In the genomic region with DNA sequence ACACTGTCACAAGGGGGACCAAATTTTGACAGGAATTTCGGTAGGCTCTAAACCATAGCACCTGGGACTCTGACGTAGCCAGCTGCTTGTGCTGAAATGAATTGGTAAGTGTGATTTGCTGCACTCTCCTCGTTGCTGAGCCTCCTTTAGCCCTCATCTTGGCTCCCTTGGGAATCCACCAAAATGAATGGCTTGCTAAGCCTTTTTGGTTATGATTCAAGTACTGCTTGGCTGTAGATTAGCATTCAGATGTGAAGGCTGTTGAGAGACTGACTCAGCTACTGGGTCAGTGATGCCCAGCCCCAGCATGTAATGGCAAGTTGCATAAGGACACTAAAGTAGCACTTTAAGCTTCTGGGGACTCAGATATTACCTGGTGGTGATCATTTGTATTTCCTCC, we compare ENCODE assay signal across 29 mouse cellular contexts. TPM values are rescaled to one million over a fixed set of nuclear protein-coding genes. Genes with fewer than 3 reads are reported as not detected.
DNase-seq lines count a peak whose midpoint lies in the region; ATAC-seq and TF ChIP-seq lines count a peak whose summit lies in the region.
"Had no signal": no experiment of that assay in that cellular context is flagged by ENCODE, and none has a peak within 500 bp of the region (broad histone marks: within the 10 kb centered on the region; RNA-seq: fewer than 3 reads in every experiment).

No protein-coding gene starts in this region.

- peak overlapping the region; percentile 40 for H3K27ac ChIP-seq in thymus, adult 2 months (ENCODE audit: control insufficient read depth, insufficient read depth, low read length)
- H3K27ac ChIP-seq in cerebellum, adult 2 months (ENCODE audit: insufficient read depth, low read length): no peak overlapping the region
- H3K27ac ChIP-seq: embryonic facial prominence, embryonic 13.5 days; forebrain, embryonic 13.5 days; heart, embryonic 13.5 days; hindbrain, embryonic 12.5 days; limb, embryonic 13.5 days; liver, embryonic 13.5 days; midbrain, embryonic 13.5 days; neural tube, embryonic 13.5 days had no signal

- TF ChIP-seq CTCF in thymus, adult 2 months (IDR thresholded peaks at IDR 0.05; ENCODE audit: borderline replicate concordance, control insufficient read depth, extremely low read depth, insufficient read depth, low read length, poor library complexity): no peak
- TF ChIP-seq CTCF in cerebellum, adult 2 months (IDR thresholded peaks at IDR 0.05; ENCODE audit: borderline replicate concordance, insufficient read depth, low read depth, low read length): no peak

- ATAC-seq in frontal cortex, adult (ENCODE audit: low TSS enrichment): peak; percentile 48
- ATAC-seq: forebrain, embryonic 13.5 days; midbrain, embryonic 13.5 days had no signal

- whole genome bisulfite sequencing in thymus, adult 2 months: 93% methylated on average over 3 of the region's 3 CpGs
- 64% methylated on average over 3 of the region's 3 CpGs for WGBS in cerebellum, adult 2 months

- no peak overlapping the region for H3K4me3 ChIP-seq in thymus, adult 2 months (ENCODE audit: control insufficient read depth, insufficient read depth, low read length)
- H3K4me3 ChIP-seq in cerebellum, adult 2 months (replicated peaks; ENCODE audit: insufficient read depth, low read depth, low read length): no peak overlapping the region
- H3K4me3 ChIP-seq: embryonic facial prominence, embryonic 13.5 days; erythroblast, embryonic 14.5 days; forebrain, embryonic 13.5 days; heart, embryonic 13.5 days; hindbrain, embryonic 12.5 days; limb, embryonic 13.5 days; liver, embryonic 13.5 days; midbrain, embryonic 13.5 days; myocyte; neural tube, embryonic 13.5 days; stomach, embryonic 15.5 days had no signal

- no peak for DNase-seq in frontal cortex, adult 2 months (ENCODE audit: extremely low spot score in 1 of 2, low spot score in 1 of 2)
- no peak for DNase-seq in thymus, adult 2 months
- no peak for DNase-seq in thymus, postnatal 0 days (ENCODE audit: low spot score)
- peak; percentile 39 for DNase-seq in fat pad, adult 2 months (ENCODE audit: extremely low read depth, low read depth, low spot score)
- no peak for DNase-seq in kidney, postnatal 14 days
- DNase-seq in cerebellum, adult 2 months: no peak
- DNase-seq in layer of hippocampus, adult 8-10 months (ENCODE audit: low spot score in 2 of 2): no peak
- DNase-seq: B cell, adult 2 months; cerebellum, adult 8-10 months; cerebellum, postnatal 36 days; embryo, embryonic 11 days; heart, postnatal 14 days; kidney, postnatal 36 days; liver, embryonic 13.5 days; lung, adult 2 months; lung, postnatal 14 days; retina, postnatal 1 day; right cerebral cortex, postnatal 25 days had no signal

- TF ChIP-seq POLR2A in thymus, adult 2 months (IDR thresholded peaks at IDR 0.05; ENCODE audit: control insufficient read depth, extremely low read depth, insufficient read depth, low read length, poor library complexity): no peak
- no peak for TF ChIP-seq POLR2A in cerebellum, adult 2 months (IDR thresholded peaks at IDR 0.05; ENCODE audit: borderline replicate concordance, insufficient read depth, low read length)

- peaks cover 54% of the 10 kb centered on the region for H3K4me1 ChIP-seq in thymus, adult 2 months (replicated peaks; ENCODE audit: control insufficient read depth, insufficient read depth, low read length)
- no peaks in the 10 kb centered on the region for H3K4me1 ChIP-seq in cerebellum, adult 2 months (ENCODE audit: control insufficient read depth, insufficient read depth, low read length)
- H3K4me1 ChIP-seq: hindbrain, embryonic 12.5 days; stomach, embryonic 15.5 days had no signal

- no peaks in the 10 kb centered on the region for H3K27me3 ChIP-seq in thymus, adult 2 months (ENCODE audit: control insufficient read depth, insufficient read depth, low read length)
- no peaks in the 10 kb centered on the region for H3K27me3 ChIP-seq in cerebellum, adult 2 months (ENCODE audit: control insufficient read depth, insufficient read depth, low read length)
- H3K27me3 ChIP-seq: embryonic facial prominence, embryonic 13.5 days; forebrain, embryonic 13.5 days; hindbrain, embryonic 12.5 days; liver, embryonic 13.5 days; midbrain, embryonic 13.5 days; neural tube, embryonic 13.5 days; stomach, embryonic 15.5 days had no signal

- no peaks in the 10 kb centered on the region for H3K36me3 ChIP-seq in thymus, adult 2 months (ENCODE audit: control insufficient read depth, insufficient read depth, low read length)
- H3K36me3 ChIP-seq: embryonic facial prominence, embryonic 13.5 days; heart, embryonic 13.5 days; hindbrain, embryonic 12.5 days; limb, embryonic 13.5 days; liver, embryonic 13.5 days; midbrain, embryonic 13.5 days; neural tube, embryonic 13.5 days; stomach, embryonic 15.5 days had no signal

RNA-seq across cellular contexts. Expression of gene Rcbtb2, which starts 12.2 kb away (rescaled TPM):
- polyA plus RNA-seq in frontal cortex, adult 2 months (2012; rRNA removed): 26.6 and 28.1 TPM in 2 replicates
- polyA plus RNA-seq in thymus, adult 2 months (2012; rRNA removed): 168 and 169 TPM in 2 replicates
- polyA plus RNA-seq in thymus, postnatal 0 days (2015; fragmentation: Nextera tagmentation; extraction: Ambion mirVana): 281 and 293 TPM in 2 replicates
- polyA plus RNA-seq in cerebellum, adult 2 months (2012; rRNA removed): 27.0 and 30.2 TPM in 2 replicates
- total RNA-seq in layer of hippocampus, adult 8-10 months (2022): 10 to 100 TPM; 25.4 to 41.4 (median 32.9) TPM
